Mouse (Mus musculus) bone marrow macrophage, adult 2 months (primary cell): ENCODE data around the gene Itih1.

Experiments used
- CTCF ChIP-seq: IDR thresholded peaks from 2 replicates; pipeline ENCODE4 v1.5.1; 2012; ENCODE audit warnings: low read depth, mild to moderate bottlenecking, low read length, moderate library complexity
- POLR2A ChIP-seq: IDR thresholded peaks from 2 replicates; pipeline ENCODE4 v1.6.1; 2012; ENCODE audit warnings: mild to moderate bottlenecking, low read depth, low read length, borderline replicate concordance

DNA sequence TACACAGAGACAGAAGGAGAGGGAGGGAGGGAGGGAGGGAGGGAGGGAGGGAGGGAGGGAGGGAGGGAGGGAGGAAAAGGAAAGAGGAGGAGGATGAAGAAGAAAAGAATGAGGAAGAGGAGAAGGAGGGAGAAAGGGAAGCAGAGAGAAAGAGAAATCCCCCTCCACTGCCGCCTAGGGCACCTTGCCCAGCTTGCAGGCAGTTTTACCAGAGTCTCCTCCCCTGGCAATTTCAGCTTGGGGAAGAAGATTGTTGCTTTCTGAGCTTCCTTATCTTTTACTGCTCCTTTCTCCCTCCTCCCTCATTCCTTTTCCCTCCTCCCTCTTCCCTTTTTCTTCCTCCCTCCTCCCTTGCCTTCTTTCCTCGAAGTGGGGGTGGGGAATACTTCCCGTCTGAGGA is 40.1 kb downstream of the Itih1 start:
- TF ChIP-seq POLR2A (no peak), CTCF (no peak)
